Mouse (Mus musculus) adrenal gland, adult 18-20 months (tissue): ENCODE results near the gene Fez1. TPM values are rescaled to one million over a fixed set of nuclear protein-coding genes. Genes with fewer than 3 reads are reported as not detected.

Experiments used
- DNase-seq, 2 experiments: peaks; one replicate each; pipeline ENCODE4 v3.0.0; 2021 to 2022; ENCODE audit warnings: low spot score in 2 of 2
- total RNA-seq, 2 experiments: library from RNA; stranded (reverse); gene quantifications; 1 replicate in 1 of 2; 2 replicates in 1 of 2; pipeline ENCODE4 v1.2.3; 2021

The Fez1 gene
- total RNA-seq, 2 experiments from 2014 or later = 4.0 to 5.9 TPM

- peak in 1 of 2 experiments; percentile 4 for DNase-seq
These were observed 11.6 kb downstream of the Fez1 start for GRCm38 (mm10) chr9:36833043-36833881.

- DNase-seq = no peak
These were observed 12.2 kb downstream of the Fez1 start for GRCm38 (mm10) chr9:36833914-36834313.

GRCm38 (mm10) chr9:36846346-36846745 lies 24.7 kb downstream of the Fez1 start:
- no peak for DNase-seq

- no peak for DNase-seq
These were observed 27.0 kb downstream of the Fez1 start for GRCm38 (mm10) chr9:36848661-36849060.

- no peak for DNase-seq
These were observed 28.4 kb downstream of the Fez1 start for GRCm38 (mm10) chr9:36850091-36850490.

GRCm38 (mm10) chr9:36852175-36852574 lies 30.5 kb downstream of the Fez1 start:
- DNase-seq = no peak

- no peak for DNase-seq
These were observed 34.7 kb downstream of the Fez1 start for GRCm38 (mm10) chr9:36856351-36856750.

- DNase-seq = no peak
These were observed 35.9 kb downstream of the Fez1 start for GRCm38 (mm10) chr9:36857476-36858117.

GRCm38 (mm10) chr9:36858677-36859076 lies 37.0 kb downstream of the Fez1 start:
- no peak for DNase-seq

GRCm38 (mm10) chr9:36862576-36862975 lies 40.9 kb downstream of the Fez1 start:
- no peak for DNase-seq

- DNase-seq = no peak
These were observed 42.0 kb downstream of the Fez1 start for GRCm38 (mm10) chr9:36863694-36864093.

GRCm38 (mm10) chr9:36864862-36865813 lies 43.5 kb downstream of the Fez1 start:
- DNase-seq = no peak

- DNase-seq = no peak
These were observed 47.0 kb downstream of the Fez1 start for GRCm38 (mm10) chr9:36868662-36869061.

GRCm38 (mm10) chr9:36870263-36870662 lies 48.6 kb downstream of the Fez1 start:
- no peak for DNase-seq

GRCm38 (mm10) chr9:36873796-36874195 lies 52.1 kb downstream of the Fez1 start:
- no peak for DNase-seq

- no peak for DNase-seq
These were observed 54.6 kb downstream of the Fez1 start for GRCm38 (mm10) chr9:36876313-36876712.

GRCm38 (mm10) chr9:36876787-36877186 lies 55.1 kb downstream of the Fez1 start:
- no peak for DNase-seq

GRCm38 (mm10) chr9:36881615-36882014 lies 60.0 kb downstream of the Fez1 start:
- DNase-seq = no peak

GRCm38 (mm10) chr9:36882034-36882745 lies 60.5 kb downstream of the Fez1 start:
- DNase-seq = no peak

GRCm38 (mm10) chr9:36883569-36883968 lies 61.9 kb downstream of the Fez1 start:
- no peak for DNase-seq

GRCm38 (mm10) chr9:36885237-36885636 lies 63.6 kb downstream of the Fez1 start:
- peak in 1 of 2 experiments; percentile 15 for DNase-seq
